Mouse (Mus musculus): ENCODE data around the gene Kras.

Kras gene

DNA sequence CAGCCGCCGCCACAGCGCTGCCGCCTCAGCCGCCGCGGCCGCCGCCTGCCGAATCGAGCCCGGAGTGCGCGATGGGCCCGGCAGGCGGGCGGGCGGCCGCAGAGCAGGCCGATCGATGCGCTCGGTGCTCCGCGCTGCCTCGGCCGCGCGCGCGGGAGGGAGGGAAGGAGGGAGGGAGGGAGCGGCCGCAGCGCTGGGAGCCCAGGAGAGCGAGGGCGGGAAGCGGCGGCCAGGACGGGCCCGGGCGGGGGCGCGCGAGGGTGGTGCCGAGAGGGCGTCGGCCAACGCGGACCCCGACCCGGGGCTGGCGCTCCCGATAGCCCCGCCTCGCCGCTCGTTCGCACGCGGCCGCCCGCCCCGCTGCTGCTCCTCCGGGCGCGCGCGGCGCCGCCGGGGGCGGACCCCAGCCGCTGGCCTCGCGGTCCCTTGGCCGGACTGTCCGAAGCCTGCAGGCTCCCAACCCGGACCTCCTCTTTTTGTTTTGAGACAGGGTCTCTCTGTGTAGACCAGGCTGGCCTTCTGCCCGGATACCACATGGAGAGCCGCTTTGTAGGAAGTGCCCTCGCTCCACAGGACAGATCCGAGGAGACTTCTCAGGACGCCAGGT is at the start of gene Kras:
Gene Kras (minus strand): TSS at position 55 of the 607 bp plus-strand sequence.
- DNase-seq (ENCODE audit: low spot score) = peak; percentile 89

- DNase-seq (ENCODE audit: low spot score) = no peak
Observed at GRCm38 (mm10) chr6:145297626-145298025, 47.6 kb upstream of the Kras start.

DNA sequence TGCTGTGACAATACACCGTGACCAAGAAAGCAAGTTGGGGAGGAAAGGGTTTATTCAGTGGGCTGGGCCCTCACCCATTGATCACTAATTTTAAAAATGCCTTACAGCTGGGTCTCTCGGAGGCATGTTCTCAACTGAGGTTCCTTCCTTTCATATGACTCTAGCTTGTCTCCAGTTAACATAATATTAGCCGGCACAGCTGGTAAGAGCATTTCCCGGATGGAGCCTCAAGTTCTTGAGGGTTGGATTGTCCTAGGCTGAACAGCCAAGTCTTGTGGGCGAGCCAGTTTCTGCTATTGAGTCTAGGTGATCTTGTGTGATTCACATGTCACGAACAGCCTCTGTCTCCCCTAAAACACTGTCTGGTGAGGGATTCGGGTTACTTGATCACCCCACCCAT is 46.9 kb upstream of the Kras start:
- no peak for DNase-seq (ENCODE audit: low spot score)

DNA sequence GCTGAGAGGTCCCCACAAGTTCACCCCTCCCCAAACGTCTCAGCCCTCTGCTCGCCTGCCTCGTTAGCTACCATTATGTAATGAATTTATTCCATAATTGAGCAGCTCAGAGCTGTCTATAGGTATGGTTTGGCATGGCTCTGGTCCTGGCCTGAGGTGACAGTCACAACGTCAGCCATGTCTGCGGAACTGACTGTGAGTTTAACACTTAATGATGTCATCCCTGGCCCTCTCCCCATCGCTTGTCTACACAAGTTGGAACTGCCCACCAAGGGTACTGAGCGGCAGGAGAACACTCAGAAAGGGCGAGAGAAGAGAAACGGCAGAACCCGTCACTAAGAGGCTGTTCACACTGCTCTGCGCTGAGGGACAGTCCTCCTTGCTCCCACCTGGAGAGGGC is 45.1 kb upstream of the Kras start:
- no peak for DNase-seq (ENCODE audit: low spot score)

GRCm38 (mm10) chr6:145293156-145293555 is 43.1 kb upstream of the Kras start:
- no peak for DNase-seq (ENCODE audit: low spot score)

DNA sequence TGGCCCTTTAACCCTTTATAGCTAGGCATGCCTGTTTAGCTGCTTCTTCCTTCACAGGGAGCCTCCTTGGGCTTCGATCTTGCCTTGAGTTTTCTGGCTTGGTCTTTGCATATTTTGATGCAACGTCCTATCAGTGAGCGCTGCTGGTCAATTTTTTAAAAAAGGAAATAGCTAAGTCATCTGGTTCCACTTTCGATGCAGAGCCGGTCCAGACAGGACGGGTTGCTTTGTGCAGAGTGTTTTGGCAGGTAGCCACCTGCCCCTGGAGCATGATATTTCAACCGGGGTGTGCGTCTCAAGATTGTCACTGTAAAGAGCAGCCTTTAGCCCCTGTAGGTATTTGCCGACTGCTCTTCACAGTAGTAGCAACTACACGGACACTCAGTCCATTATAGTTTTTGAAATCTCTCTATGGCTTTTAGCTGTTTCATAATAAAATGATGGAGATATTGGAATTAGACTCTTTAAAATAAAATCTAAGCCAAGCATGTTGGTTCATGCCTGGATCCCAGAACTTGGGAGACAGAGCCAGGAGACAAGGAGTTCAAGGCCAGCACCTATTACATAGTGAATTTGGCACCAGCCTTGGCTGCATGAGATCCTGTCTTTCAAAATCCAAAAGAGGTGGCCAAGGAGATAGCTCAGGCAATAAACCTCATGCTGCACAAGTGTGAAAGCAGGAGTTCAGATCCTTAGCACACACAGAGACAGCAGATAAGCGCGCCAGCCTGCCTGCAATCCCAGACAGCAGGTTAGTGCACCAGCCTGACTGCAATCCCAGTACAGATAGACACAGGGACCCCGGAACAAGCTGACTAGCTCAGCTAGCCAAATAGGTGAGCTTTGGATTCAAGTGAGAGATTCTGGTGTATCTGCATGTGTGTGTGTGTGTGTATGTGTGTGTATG is 41.6 kb upstream of the Kras start:
- no peak for DNase-seq (ENCODE audit: low spot score)

DNA sequence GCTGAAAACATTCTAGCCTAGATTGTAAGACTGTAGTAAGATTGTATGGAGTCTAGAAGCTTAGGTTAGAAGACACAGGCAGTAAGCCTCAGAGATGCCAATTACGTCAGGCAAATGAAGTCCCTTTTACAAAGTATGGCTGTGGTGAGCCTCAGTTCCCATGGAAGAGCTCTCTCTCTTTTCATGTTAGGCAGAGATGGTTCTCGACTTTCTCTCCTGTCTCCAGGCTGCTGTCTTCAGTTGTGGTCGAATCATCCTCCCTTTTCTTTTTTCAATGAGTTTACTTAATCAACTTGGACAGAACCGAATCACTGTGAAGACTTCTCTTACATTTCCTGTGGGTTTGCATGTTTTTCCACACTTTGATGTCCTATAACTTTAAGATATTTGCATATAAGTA is 35.6 kb upstream of the Kras start:
- DNase-seq (ENCODE audit: low spot score) = no peak

DNA sequence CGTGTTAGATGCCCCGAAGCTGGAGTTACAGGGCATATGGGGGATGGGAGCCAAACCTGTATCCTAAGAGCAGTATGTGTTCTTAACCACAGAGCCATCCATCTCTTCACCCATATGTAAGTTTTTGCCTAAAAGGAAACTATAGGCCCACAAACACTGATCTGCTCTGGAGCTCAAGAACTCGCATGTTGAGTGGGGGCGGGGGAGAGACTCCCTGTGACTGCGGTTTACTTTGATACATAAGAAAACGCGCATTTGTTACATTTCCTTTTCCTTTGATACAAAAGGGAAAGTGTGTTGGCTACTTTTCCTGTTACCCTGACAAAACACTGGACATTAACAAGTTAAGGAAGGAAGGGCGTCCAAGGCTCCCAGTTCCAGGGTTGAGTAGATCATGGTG is 34.2 kb upstream of the Kras start:
- DNase-seq (ENCODE audit: low spot score) = no peak

- no peak for DNase-seq (ENCODE audit: low spot score)
Observed at GRCm38 (mm10) chr6:145277138-145277763, 27.2 kb upstream of the Kras start.

DNA sequence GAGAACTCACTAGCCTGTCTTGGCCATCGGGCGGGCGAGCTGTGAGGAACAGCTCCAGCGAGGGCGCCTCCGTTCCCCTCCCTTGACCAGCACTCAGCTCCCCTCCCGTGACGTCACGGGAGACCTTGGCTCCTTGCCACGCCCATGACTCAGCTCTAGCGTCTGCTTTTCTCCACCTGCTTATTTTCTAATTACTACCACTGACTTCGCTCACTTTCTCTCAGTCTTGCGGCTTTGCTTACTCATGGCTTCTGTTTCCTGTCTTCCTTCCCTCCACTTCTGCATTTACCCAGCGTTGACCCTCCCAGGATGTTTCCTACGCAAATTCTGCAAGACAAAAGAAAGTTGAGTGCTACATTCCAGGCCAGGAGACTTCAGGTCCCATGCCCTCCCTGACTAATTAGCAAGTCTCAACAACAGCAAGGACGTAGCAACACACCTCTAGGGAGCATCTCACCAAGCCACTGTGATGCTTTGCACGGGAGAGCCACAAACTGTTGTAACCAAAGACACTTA is 26.3 kb upstream of the Kras start:
- DNase-seq (ENCODE audit: low spot score) = peak; percentile 70

DNA sequence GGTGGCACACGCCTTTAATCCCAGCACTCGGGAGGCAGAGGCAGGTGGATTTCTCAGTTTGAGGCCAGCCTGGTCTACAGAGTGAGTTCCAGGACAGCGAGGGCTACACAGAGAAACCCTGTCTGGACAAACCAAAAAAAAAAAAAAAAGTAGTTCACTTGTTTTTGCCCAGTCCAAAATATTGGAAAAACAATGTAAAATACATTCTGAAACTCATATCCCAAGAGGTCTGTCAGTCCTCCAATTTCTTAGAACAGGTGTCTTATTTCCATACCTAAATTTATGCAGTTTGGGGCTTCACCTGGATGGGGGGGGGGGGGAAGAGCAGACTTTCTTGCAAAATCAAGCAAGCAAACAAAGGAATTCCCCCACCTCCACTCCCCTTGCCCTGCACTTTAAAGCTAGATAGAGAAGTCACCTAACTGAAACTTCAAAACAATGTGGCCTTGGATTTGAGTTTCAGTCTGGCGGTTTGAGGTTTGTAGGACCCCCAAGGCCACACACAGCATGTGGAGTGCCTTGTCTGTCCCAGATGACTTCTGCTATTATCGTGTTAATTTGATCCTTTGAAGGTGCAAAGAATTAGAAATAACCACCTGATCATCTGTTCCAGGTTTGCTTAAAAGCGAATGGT is 25.7 kb upstream of the Kras start:
- no peak for DNase-seq (ENCODE audit: low spot score)

DNA sequence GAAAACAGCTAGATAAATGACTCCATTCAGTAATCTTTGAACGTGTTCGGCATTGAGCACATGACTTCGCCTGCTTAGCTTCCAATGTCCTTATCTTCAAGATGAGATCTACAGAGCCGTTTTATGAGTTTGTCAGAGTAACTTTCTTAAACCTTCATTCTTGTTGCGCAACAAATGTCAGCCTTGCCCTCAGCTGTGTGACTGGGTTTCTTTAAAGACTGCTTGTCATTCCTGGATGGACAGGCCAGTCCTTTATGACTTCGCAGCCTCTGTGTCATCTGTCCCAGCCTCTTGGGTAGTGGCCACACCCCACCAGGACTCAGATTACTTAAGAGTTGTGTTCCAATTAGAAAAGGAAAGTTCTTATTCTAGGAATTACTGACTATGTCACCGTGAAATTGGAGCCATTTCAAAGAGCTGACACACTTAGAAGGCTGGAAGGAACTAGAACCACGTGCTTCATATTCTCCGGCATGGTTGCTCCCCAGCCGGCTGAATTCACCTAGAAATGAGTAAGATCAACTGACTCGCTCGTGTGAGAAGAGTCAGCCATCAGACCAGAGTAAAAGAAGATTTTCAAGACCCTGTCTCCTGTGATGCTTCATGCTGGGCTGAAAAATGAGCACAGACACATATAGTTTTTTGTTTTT is 24.1 kb upstream of the Kras start:
- no peak for DNase-seq (ENCODE audit: low spot score)

DNA sequence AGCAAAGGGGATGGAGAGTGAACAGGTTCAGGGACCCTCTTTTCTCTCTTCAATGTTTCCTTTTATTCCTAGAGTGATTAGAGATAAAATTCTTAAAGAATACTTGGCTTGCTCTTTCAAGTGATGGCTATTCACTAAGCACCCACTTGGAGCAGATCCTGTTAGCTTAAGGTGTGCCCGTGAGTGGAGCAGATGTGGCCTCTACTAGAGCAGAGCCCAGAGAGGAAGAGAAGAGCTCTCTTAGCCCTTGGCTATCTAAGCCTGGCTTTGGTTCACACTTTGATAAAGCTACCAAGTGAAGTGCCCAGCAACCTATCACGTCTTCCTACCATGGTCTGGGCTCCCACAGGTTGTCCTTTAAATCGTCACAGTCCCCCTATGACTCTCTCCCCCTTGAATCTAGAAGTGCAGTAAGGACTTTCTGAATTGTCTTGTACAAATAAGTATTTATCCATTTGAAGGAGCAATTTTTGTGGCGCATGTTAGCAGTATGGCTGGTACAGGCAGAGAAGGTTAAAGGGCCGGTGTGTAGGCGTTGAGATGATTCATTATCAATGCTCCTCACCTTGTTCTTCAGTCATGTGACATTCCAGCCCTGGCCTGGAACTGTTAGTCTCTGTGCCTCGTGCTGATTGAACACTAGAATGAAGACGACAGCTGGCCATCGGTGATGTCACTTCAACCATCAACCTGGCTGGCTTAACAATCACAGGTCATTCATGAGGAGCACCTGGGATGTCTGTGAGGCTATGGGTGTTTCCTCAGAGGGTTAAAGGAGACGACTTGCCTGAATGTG is 22.3 kb upstream of the Kras start:
- DNase-seq (ENCODE audit: low spot score) = no peak

DNA sequence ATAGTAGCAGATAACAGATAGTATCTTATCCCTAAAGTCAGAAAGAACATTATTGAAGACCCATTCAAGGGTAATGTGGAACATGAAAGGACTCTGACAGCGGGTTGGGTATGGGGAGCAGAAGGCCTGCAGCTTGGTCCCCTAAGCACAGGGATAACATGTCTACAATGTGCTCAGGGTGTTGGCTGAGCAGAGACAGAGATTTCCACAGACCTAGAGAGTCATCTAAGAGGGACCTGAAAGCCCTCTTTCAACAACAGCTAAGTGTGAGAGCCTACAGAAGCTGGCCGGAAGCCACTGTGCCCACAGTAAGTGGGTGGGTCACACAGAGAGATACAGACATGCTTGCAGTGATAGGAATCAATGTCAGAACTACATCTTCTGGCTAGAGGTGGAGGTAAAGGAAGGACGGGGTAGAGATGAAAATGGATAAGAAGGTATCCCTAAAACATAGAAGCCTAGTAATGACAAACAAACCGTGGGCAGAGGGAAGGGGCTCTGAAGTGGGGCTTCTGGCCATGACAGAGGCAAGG is 19.3 kb upstream of the Kras start:
- no peak for DNase-seq (ENCODE audit: low spot score)

DNA sequence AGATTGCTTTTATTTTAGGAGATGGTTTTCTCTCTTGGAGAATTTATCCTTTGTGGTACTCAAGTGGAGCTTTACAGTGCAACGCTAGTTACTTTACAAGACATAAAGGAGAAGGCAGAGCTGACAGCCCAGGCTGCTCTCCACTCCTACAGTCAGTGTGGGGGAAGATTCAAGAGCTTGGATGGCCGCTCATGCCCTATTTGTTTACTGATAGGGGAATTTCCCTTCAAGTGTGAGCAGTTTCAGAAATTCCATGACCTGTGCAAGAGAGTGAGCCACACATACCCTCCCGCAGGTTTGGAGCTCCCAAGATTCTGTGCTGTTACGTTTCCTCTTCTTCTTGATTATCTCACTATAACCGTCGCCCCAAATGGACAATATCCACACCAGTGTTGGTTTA is 17.7 kb upstream of the Kras start:
- no peak for DNase-seq (ENCODE audit: low spot score)

- DNase-seq (ENCODE audit: low spot score) = no peak
Observed at GRCm38 (mm10) chr6:145262314-145262713, 12.3 kb upstream of the Kras start.

DNA sequence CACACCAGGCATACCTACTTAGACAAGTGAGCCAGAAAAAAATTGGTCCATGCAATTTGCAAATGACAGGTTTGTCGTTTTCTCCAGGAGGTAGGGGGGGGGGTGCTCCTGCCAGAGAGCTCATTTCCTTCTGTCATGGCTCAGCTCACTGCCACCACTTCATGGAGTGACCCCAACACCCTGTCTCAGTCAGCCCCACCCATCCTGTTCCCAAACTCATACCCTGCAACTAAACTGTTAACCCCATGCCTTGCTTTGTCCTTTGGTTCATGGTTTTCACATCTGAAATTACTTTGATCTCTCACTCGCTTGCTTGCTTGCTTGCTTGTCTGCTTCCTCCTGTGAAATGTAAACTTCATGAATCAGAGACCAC is 6.6 kb upstream of the Kras start:
- no peak for DNase-seq (ENCODE audit: low spot score)

GRCm38 (mm10) chr6:145255952-145256700 is 6.1 kb upstream of the Kras start:
- no peak for DNase-seq (ENCODE audit: low spot score)

- DNase-seq (ENCODE audit: low spot score) = no peak
Observed at GRCm38 (mm10) chr6:145250820-145251219, 781 bp upstream of the Kras start.

Data from spleen, adult 12 weeks (tissue).